Comparison of ENCODE assay signal across 9 mouse cellular contexts in the genomic region with DNA sequence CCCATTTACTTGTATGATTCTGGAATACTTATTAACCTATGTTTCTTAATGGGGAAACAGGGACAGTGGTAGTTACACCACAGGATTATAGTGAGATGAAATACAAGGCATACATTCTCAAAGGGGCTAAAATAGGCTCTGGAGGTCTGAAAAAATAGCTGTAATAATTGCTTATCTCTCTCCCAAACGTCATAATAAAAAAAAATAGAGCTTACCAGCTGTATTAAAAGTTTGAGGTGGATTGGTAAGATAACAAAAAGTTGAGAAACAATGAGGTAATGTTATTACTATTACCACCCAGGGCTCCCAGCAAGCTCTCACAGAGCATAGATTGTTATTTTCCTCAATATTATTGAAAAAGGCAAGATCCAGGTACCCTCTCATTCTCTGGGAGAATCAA. TPM values are rescaled to one million over a fixed set of nuclear protein-coding genes. Genes with fewer than 3 reads are reported as not detected.
DNase-seq lines count a peak whose midpoint lies in the region; ATAC-seq and TF ChIP-seq lines count a peak whose summit lies in the region.
"Had no signal": no experiment of that assay in that cellular context is flagged by ENCODE, and none has a peak within 500 bp of the region (broad histone marks: within the 10 kb centered on the region; RNA-seq: fewer than 3 reads in every experiment).

No protein-coding gene starts in this region.

- DNase-seq in lung, postnatal 36 days, result no peak
- DNase-seq in forebrain, embryonic 11.5 days (ENCODE audit: low spot score), result no peak
- DNase-seq in Muller cell, postnatal 12 days (ENCODE audit: inconsistent ontology term), result no peak
- DNase-seq in yolk sac, embryonic 10.5 days (ENCODE audit: low spot score), result no peak
- no peak for DNase-seq in cerebellum, adult 11-12 months

- TF ChIP-seq CTCF in olfactory bulb, adult 2 months (IDR thresholded peaks at IDR 0.05; ENCODE audit: insufficient read depth, low read depth, low read length), result no peak

- no peak for TF ChIP-seq POLR2A in olfactory bulb, adult 2 months (IDR thresholded peaks at IDR 0.05; ENCODE audit: insufficient read depth, low read depth, low read length)

- no peaks in the 10 kb centered on the region for H3K9me3 ChIP-seq in lung, embryonic 15.5 days
- no peaks in the 10 kb centered on the region for H3K9me3 ChIP-seq in forebrain, embryonic 11.5 days (ENCODE audit: control insufficient read depth, low read length)
- H3K9me3 ChIP-seq in limb, embryonic 13.5 days, result no peaks in the 10 kb centered on the region

- no peak for ATAC-seq in lung, embryonic 15.5 days (ENCODE audit: borderline replicate concordance, extremely low read depth, low FRiP score, low TSS enrichment)
- no peak for ATAC-seq in forebrain, embryonic 11.5 days (replicated peaks; ENCODE audit: low FRiP score)
- no peak for ATAC-seq in limb, embryonic 13.5 days (ENCODE audit: low FRiP score, low read depth)

- H3K36me3 ChIP-seq in lung, embryonic 15.5 days, result no peaks in the 10 kb centered on the region
- H3K36me3 ChIP-seq in forebrain, embryonic 11.5 days (ENCODE audit: control insufficient read depth, insufficient read depth, low read length), result no peaks in the 10 kb centered on the region
- H3K36me3 ChIP-seq in limb, embryonic 13.5 days, result peaks cover 17% of the 10 kb centered on the region; the same call in 1 of the 2 replicates

- 11% methylated on average over 1 of the region's 1 CpGs for WGBS in lung, embryonic 15.5 days
- 7% methylated on average over 1 of the region's 1 CpGs for WGBS in forebrain, embryonic 11.5 days
- 3% methylated on average over 1 of the region's 1 CpGs for WGBS in limb, embryonic 13.5 days
- WGBS in olfactory bulb, adult 2 months, result 0% methylated on average over 1 of the region's 1 CpGs

- peak overlapping the region; percentile 72 for H3K4me3 ChIP-seq in lung, embryonic 15.5 days
- H3K4me3 ChIP-seq in forebrain, embryonic 11.5 days (ENCODE audit: low read depth, low read length), result peak overlapping the region; percentile 47
- H3K4me3 ChIP-seq in limb, embryonic 13.5 days, result peak overlapping the region; percentile 72
- peak overlapping the region; percentile 76 for H3K4me3 ChIP-seq in olfactory bulb, adult 2 months (ENCODE audit: insufficient read depth, low read depth, low read length)

- H3K9ac ChIP-seq in lung, embryonic 15.5 days, result peak overlapping the region; percentile 68
- peak overlapping the region; percentile 63; the same call in 1 of the 2 replicates for H3K9ac ChIP-seq in forebrain, embryonic 11.5 days (ENCODE audit: low read length)
- peak overlapping the region; percentile 79 for H3K9ac ChIP-seq in limb, embryonic 13.5 days

- H3K27ac ChIP-seq in lung, embryonic 15.5 days, result no peak overlapping the region
- no peak overlapping the region for H3K27ac ChIP-seq in forebrain, embryonic 11.5 days (ENCODE audit: low read depth, low read length)
- no peak overlapping the region for H3K27ac ChIP-seq in limb, embryonic 13.5 days
- no peak overlapping the region for H3K27ac ChIP-seq in olfactory bulb, adult 2 months (ENCODE audit: insufficient read depth, low read depth, low read length)

- H3K4me2 ChIP-seq in lung, embryonic 15.5 days, result peak overlapping the region; percentile 98
- H3K4me2 ChIP-seq in forebrain, embryonic 11.5 days (ENCODE audit: low read depth, low read length, severe bottlenecking), result peak overlapping the region; percentile 89
- peak overlapping the region; percentile 89 for H3K4me2 ChIP-seq in limb, embryonic 13.5 days (replicated peaks)

- H3K27me3 ChIP-seq in lung, embryonic 15.5 days, result no peaks in the 10 kb centered on the region
- H3K27me3 ChIP-seq in forebrain, embryonic 11.5 days (ENCODE audit: control insufficient read depth, insufficient read depth, low read length), result no peaks in the 10 kb centered on the region
- no peaks in the 10 kb centered on the region for H3K27me3 ChIP-seq in limb, embryonic 13.5 days

- H3K4me1 ChIP-seq in lung, embryonic 15.5 days, result peaks cover 15% of the 10 kb centered on the region
- peaks cover 4% of the 10 kb centered on the region; the same call in 1 of the 2 replicates for H3K4me1 ChIP-seq in forebrain, embryonic 11.5 days (replicated peaks; ENCODE audit: control insufficient read depth, insufficient read depth, low read length)
- peaks cover 15% of the 10 kb centered on the region for H3K4me1 ChIP-seq in limb, embryonic 13.5 days
- peaks cover 6% of the 10 kb centered on the region for H3K4me1 ChIP-seq in olfactory bulb, adult 2 months (ENCODE audit: control insufficient read depth, insufficient read depth, low read length)

RNA-seq across cellular contexts. Expression of a gene that starts 0.7 kb away (rescaled TPM):
- polyA plus RNA-seq in lung, embryonic 15.5 days (2015; fragmentation: Nextera tagmentation; extraction: Ambion mirVana), result 12.8 and 13.5 TPM in 2 replicates
- 19.7 and 19.8 TPM in 2 replicates for polyA plus RNA-seq in forebrain, embryonic 11.5 days (2014; fragmentation: Nextera tagmentation; extraction: Ambion mirVana)
- polyA plus RNA-seq in limb, embryonic 13.5 days (2015; fragmentation: Nextera tagmentation; extraction: Ambion mirVana), result 26.0 and 26.3 TPM in 2 replicates
- not detected in 2 replicates for polyA plus RNA-seq in olfactory bulb, adult 2 months (2012; ENCODE audit: insufficient read depth, insufficient read length, low replicate concordance, missing spikeins)

RNA-seq across cellular contexts. Expression of a gene that starts 1.1 kb away (rescaled TPM):
- 1.6 TPM in 2 replicates for polyA plus RNA-seq in lung, embryonic 15.5 days (2015; fragmentation: Nextera tagmentation; extraction: Ambion mirVana)
- polyA plus RNA-seq in forebrain, embryonic 11.5 days (2014; fragmentation: Nextera tagmentation; extraction: Ambion mirVana), result 0.72 and 1.0 TPM in 2 replicates
- 1.9 and 2.6 TPM in 2 replicates for polyA plus RNA-seq in limb, embryonic 13.5 days (2015; fragmentation: Nextera tagmentation; extraction: Ambion mirVana)
- not detected in 2 replicates for polyA plus RNA-seq in olfactory bulb, adult 2 months (2012; ENCODE audit: insufficient read depth, insufficient read length, low replicate concordance, missing spikeins)

RNA-seq across cellular contexts. Expression of a gene that starts 21.3 kb away (rescaled TPM):
- polyA plus RNA-seq in lung, embryonic 15.5 days (2015; fragmentation: Nextera tagmentation; extraction: Ambion mirVana), result 270 and 276 TPM in 2 replicates
- 157 and 171 TPM in 2 replicates for polyA plus RNA-seq in forebrain, embryonic 11.5 days (2014; fragmentation: Nextera tagmentation; extraction: Ambion mirVana)
- polyA plus RNA-seq in limb, embryonic 13.5 days (2015; fragmentation: Nextera tagmentation; extraction: Ambion mirVana), result 244 and 248 TPM in 2 replicates
- not detected in 2 replicates for polyA plus RNA-seq in olfactory bulb, adult 2 months (2012; ENCODE audit: insufficient read depth, insufficient read length, low replicate concordance, missing spikeins)

RNA-seq across cellular contexts. Expression of a gene that starts 21.4 kb away (rescaled TPM):
- polyA plus RNA-seq in lung, embryonic 15.5 days (2015; fragmentation: Nextera tagmentation; extraction: Ambion mirVana), result 119 and 126 TPM in 2 replicates
- 122 and 135 TPM in 2 replicates for polyA plus RNA-seq in forebrain, embryonic 11.5 days (2014; fragmentation: Nextera tagmentation; extraction: Ambion mirVana)
- 96.7 and 98.9 TPM in 2 replicates for polyA plus RNA-seq in limb, embryonic 13.5 days (2015; fragmentation: Nextera tagmentation; extraction: Ambion mirVana)
- polyA plus RNA-seq in olfactory bulb, adult 2 months (2012; ENCODE audit: insufficient read depth, insufficient read length, low replicate concordance, missing spikeins), result not detected in 2 replicates

RNA-seq across cellular contexts. Expression of a gene that starts 35.9 kb away (rescaled TPM):
- polyA plus RNA-seq in lung, embryonic 15.5 days (2015; fragmentation: Nextera tagmentation; extraction: Ambion mirVana), result 0.09 TPM in 1 of 2 replicates, not detected in the other
- polyA plus RNA-seq in forebrain, embryonic 11.5 days (2014; fragmentation: Nextera tagmentation; extraction: Ambion mirVana), result not detected in 2 replicates
- 0.05 and 0.17 TPM in 2 replicates for polyA plus RNA-seq in limb, embryonic 13.5 days (2015; fragmentation: Nextera tagmentation; extraction: Ambion mirVana)
- not detected in 2 replicates for polyA plus RNA-seq in olfactory bulb, adult 2 months (2012; ENCODE audit: insufficient read depth, insufficient read length, low replicate concordance, missing spikeins)
- polyA plus RNA-seq: inflammation-experienced regulatory T-cells, adult 6 months had no signal

Comparison
In these comparisons a context has a peak if more than half of its experiments do, and no peak if none do; other contexts are left out.
1. RNA of a gene that starts 0.7 kb away (polyA plus RNA-seq): 26.0 to 26.3 TPM in limb, embryonic 13.5 days, 19.7 to 19.8 TPM in forebrain, embryonic 11.5 days and 12.8 to 13.5 TPM in lung, embryonic 15.5 days; not detected in olfactory bulb, adult 2 months; every median in the first group is over 10 times any median in the second.
2. RNA of a gene that starts 21.3 kb away (polyA plus RNA-seq): 270 to 276 TPM in lung, embryonic 15.5 days, 244 to 248 TPM in limb, embryonic 13.5 days and 157 to 171 TPM in forebrain, embryonic 11.5 days; not detected in olfactory bulb, adult 2 months; every median in the first group is over 100 times any median in the second.
3. Peak in every context shown above with its lines, with median percentiles within 50 percentile points of each other: H3K4me2 ChIP-seq, H3K4me3 ChIP-seq and H3K9ac ChIP-seq.